Mouse (Mus musculus) intestine, embryonic 15.5 days (tissue): ENCODE measurements around the gene Ggta1. TPM values are rescaled to one million over a fixed set of nuclear protein-coding genes. Genes with fewer than 3 reads are reported as not detected.

Experiments used
- ATAC-seq: fragments of 200-750 bp; cut with Nextera tagmentation; 2 replicates; pipeline ENCODE4 v1.8.0; 2017; ENCODE audit warnings: moderate TSS enrichment, moderate library complexity
- H3K27ac ChIP-seq: fragments of 300-500 bp; sonication (generic); 2 replicates; pipeline ENCODE4 v1.5.1; 2015; ENCODE audit warnings: mild to moderate bottlenecking, inconsistent platforms
- H3K27me3 ChIP-seq: fragments of 300-500 bp; sonication (generic); replicated peaks from 2 replicates; pipeline ENCODE4 v1.6.1; 2015; ENCODE audit warnings: inconsistent platforms
- H3K36me3 ChIP-seq: fragments of 300-500 bp; sonication (generic); 2 replicates; pipeline ENCODE4 v1.6.1; 2015; ENCODE audit warnings: inconsistent platforms
- H3K4me1 ChIP-seq: fragments of 300-500 bp; sonication (generic); replicated peaks from 2 replicates; pipeline ENCODE4 v1.6.1; 2015; ENCODE audit warnings: inconsistent platforms
- H3K4me2 ChIP-seq: fragments of 300-500 bp; sonication (generic); replicated peaks from 2 replicates; pipeline ENCODE4 v1.6.1; 2015; ENCODE audit warnings: mild to moderate bottlenecking, inconsistent platforms
- H3K4me3 ChIP-seq: fragments of 300-500 bp; sonication (generic); replicated peaks from 2 replicates; pipeline ENCODE4 v1.5.1; 2015; ENCODE audit warnings: inconsistent platforms
- H3K9ac ChIP-seq: fragments of 300-500 bp; sonication (generic); 2 replicates; pipeline ENCODE4 v1.6.1; 2015; ENCODE audit warnings: inconsistent platforms
- H3K9me3 ChIP-seq: fragments of 300-500 bp; sonication (generic); 2 replicates; pipeline ENCODE4 v1.6.1; 2016; ENCODE audit warnings: inconsistent platforms
- WGBS: fragments of 180-500 bp; shearing (Covaris S2); methylation state at CpG from one replicate; pipeline ENCODE4 v1.1.7; 2015; 5-methylcytosine and 5-hydroxymethylcytosine counted together
- polyA plus RNA-seq: library from polyadenylated mRNA; unstranded; fragments of >200 nt; fragmentation: Nextera tagmentation; extraction: Ambion mirVana; gene quantifications from 2 replicates; pipeline ENCODE4 v1.2.1, GENCODE M21; 2015

Ggta1 gene
- polyA plus RNA-seq, 1 experiment from 2014 or later, result 18.0 TPM

DNA sequence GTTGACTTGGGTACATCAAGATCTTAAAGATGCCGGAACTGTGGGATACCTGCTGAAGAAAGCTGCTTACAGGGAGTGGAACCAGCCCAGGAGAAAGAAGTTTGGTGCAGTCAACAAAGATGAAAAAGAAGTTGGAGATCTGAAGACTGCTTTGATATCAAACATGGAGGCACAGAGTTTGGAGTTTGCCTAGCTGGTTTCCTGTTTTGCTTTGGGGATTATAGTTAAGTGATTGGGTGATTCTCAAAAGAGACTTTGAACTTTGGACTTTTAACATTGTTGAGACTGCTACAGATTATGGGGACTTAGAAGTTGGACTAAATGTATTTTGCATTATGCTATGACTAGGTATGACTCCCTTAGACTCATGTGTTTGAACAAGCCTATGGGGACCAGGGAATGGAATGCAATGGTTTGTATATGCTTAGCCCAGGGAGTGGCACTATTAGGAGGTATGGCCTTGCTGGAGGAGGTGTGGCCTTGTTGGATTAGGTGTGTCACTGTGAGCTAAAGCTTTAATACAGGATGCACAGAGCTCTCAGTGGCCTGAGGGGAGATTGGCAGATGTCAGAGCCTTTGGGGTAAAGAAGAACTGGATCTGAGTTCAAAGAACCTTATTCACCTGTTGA lies 39.2 kb downstream of the Ggta1 start:
- no peak overlapping the region for H3K9ac ChIP-seq
- H3K4me1 ChIP-seq, result no peaks in the 10 kb centered on the region
- no peak overlapping the region for H3K27ac ChIP-seq
- no peak overlapping the region for H3K4me2 ChIP-seq
- H3K36me3 ChIP-seq, result peaks cover 12% of the 10 kb centered on the region; the same call in 1 of the 2 replicates
- WGBS, result 96% methylated on average over 1 of the region's 1 CpGs
- no peaks in the 10 kb centered on the region for H3K27me3 ChIP-seq
- peak; percentile 62 for ATAC-seq
- no peak overlapping the region for H3K4me3 ChIP-seq
- H3K9me3 ChIP-seq, result no peaks in the 10 kb centered on the region

DNA sequence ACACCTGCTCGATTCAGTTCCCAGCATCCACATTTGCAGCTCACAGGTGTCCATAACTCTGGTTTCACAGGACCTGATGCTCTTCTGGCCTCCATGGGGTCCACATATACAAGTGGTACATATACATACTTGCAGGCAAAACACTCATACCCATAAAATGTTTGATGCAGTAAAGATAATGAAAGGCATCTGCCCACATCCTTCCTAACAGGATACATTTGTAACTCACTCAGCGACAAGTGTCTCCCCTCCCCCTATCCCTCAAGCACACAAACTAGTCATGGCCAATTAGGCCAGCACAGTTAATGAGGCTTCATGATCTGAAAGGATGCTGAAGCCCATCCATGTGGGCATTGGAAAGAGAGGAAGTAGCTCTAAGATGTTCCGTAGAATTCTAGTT lies 40.6 kb downstream of the Ggta1 start:
- no peak overlapping the region for H3K4me2 ChIP-seq

DNA sequence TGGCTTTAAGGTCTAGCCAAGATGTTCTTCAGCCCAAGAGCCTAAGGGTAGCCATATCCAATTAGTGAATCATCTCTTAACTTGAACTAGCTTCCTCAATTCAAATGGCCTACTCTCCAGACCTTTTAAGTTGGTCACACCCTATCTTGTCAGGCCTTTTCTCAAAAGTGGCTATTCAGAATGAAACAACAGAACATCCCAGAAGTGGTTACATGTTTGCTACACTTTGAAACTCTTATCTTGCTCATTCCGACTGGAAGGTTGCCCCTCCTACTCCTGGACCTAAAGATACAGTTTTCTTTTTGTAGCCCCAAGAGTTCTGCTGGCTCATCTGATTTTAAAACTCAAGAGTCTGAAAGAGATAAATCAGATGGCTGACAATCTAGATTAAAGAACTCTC lies 42.4 kb downstream of the Ggta1 start:
- H3K9ac ChIP-seq, result no peak overlapping the region
- no peak overlapping the region for H3K4me3 ChIP-seq
- no peaks in the 10 kb centered on the region for H3K9me3 ChIP-seq
- no peak overlapping the region for H3K27ac ChIP-seq
- H3K4me1 ChIP-seq, result no peaks in the 10 kb centered on the region
- no peak overlapping the region for H3K4me2 ChIP-seq
- H3K36me3 ChIP-seq, result peaks cover 12% of the 10 kb centered on the region; the same call in 1 of the 2 replicates
- no peak for ATAC-seq
- no peaks in the 10 kb centered on the region for H3K27me3 ChIP-seq
- WGBS, result 73% methylated on average over 1 of the region's 1 CpGs

More for the DNA sequence above, 40.6 kb downstream of the Ggta1 start:
- WGBS, result 83% methylated on average over 3 of the region's 3 CpGs
- Histone ChIP-seq H3K9ac (no peak overlapping the region), H3K36me3 (peaks cover 12% of the 10 kb centered on the region; the same call in 1 of the 2 replicates), H3K27ac (no peak overlapping the region), H3K9me3 (no peaks in the 10 kb centered on the region), H3K27me3 (no peaks in the 10 kb centered on the region), H3K4me1 (no peaks in the 10 kb centered on the region), H3K4me3 (no peak overlapping the region)
- ATAC-seq, result no peak

DNA sequence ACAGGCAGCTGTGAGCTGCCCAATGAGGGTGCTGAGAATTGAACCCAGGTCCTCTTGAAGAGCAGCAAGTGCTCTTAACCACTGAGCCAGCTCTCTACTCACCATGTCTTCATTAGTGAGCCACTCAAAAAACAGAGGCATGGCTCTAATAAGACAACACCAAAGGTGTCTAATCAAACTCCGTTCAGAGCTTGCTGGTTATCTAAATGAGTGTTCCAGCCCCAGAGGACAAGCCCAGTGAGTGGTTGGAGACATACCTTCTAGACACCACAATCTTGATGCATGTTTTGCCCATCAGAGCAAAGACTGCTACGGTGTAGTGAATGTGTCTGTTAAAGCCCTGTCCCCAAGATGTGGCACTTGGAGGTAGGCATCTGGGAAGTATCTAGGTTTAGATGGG lies 43.4 kb downstream of the Ggta1 start:
- Histone ChIP-seq H3K4me1 (no peaks in the 10 kb centered on the region), H3K36me3 (peaks cover 12% of the 10 kb centered on the region; the same call in 1 of the 2 replicates), H3K4me3 (no peak overlapping the region), H3K27me3 (no peaks in the 10 kb centered on the region), H3K27ac (no peak overlapping the region), H3K4me2 (no peak overlapping the region), H3K9ac (no peak overlapping the region), H3K9me3 (no peaks in the 10 kb centered on the region)
- WGBS, result 94% methylated on average over 2 of the region's 2 CpGs
- no peak for ATAC-seq

DNA sequence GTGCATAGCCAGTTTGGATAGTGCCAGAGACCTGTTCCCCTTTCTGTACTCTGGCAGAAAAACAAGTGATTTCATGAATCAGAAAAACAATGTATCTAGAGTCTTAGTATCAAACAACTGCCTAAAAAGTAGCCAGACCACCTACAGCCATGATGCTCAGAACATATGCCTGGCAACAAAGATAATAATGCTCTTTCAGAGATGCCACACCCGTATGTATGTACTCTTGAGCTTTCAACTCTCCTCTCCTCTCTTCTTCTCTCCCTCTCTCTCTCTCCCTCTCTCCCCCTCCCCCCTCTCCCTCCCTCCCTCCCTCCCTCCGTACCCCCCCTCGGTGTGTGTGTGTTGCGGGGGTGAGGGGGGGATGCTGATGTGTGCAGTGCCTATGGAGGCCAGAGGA lies 43.8 kb downstream of the Ggta1 start:
- Histone ChIP-seq H3K36me3 (peaks cover 12% of the 10 kb centered on the region; the same call in 1 of the 2 replicates), H3K4me1 (no peaks in the 10 kb centered on the region; the same call in 1 of the 2 replicates), H3K9me3 (no peaks in the 10 kb centered on the region), H3K4me3 (no peak overlapping the region), H3K4me2 (no peak overlapping the region), H3K27ac (no peak overlapping the region), H3K9ac (no peak overlapping the region), H3K27me3 (no peaks in the 10 kb centered on the region)
- ATAC-seq, result no peak
- WGBS, result 97% methylated on average over 4 of the region's 4 CpGs

DNA sequence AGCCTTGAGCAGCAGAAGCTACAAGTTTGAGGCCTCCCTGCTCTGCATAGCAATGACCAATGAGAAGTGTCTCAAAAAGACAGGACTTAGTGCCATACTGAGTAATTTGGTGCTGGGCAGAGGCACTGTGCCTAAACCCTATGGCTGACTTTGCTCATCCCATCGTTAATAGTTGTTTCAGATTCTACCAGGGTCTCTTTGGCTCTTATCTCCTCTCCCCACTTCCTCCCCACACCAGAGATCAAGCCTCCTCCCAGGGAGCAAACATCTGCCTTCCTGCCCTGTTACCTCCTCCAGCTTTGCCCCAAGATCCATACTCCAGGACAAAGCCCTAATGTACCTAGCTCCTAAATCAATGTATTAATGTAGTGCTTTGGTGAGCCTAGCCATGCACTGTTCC lies 45.8 kb downstream of the Ggta1 start:
- no peak for ATAC-seq
- WGBS, result 81% methylated on average over 1 of the region's 1 CpGs
- no peaks in the 10 kb centered on the region for H3K27me3 ChIP-seq
- H3K4me3 ChIP-seq, result no peak overlapping the region
- no peak overlapping the region for H3K27ac ChIP-seq
- H3K4me2 ChIP-seq, result no peak overlapping the region
- peaks cover 12% of the 10 kb centered on the region; the same call in 1 of the 2 replicates for H3K36me3 ChIP-seq
- no peak overlapping the region for H3K9ac ChIP-seq
- no peaks in the 10 kb centered on the region; the same call in 1 of the 2 replicates for H3K4me1 ChIP-seq
- H3K9me3 ChIP-seq, result no peaks in the 10 kb centered on the region

DNA sequence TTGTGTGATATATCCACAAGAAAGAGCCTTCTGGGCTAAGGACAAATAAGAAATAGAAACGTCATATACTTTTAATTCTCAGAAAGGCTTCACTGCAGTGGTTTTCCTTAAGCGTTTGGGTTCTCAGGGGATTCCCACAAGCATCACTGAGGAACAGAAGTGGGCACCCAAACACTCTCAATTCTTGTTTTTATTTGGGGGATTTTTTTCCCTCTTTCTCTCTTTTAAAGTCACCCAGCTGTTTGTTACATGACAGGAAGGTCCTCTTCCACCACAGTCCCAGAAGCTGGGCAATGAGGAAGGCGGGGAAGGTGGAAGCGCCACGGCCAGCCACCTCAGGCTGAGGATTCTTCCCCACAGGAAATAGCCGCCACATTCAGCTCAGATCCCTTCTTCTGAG lies 46.6 kb downstream of the Ggta1 start:
- Histone ChIP-seq H3K4me2 (no peak overlapping the region), H3K36me3 (peaks cover 12% of the 10 kb centered on the region; the same call in 1 of the 2 replicates), H3K27me3 (no peaks in the 10 kb centered on the region), H3K27ac (no peak overlapping the region), H3K4me3 (no peak overlapping the region), H3K9me3 (no peaks in the 10 kb centered on the region), H3K4me1 (no peaks in the 10 kb centered on the region; the same call in 1 of the 2 replicates), H3K9ac (no peak overlapping the region)
- ATAC-seq, result no peak
- 79% methylated on average over 6 of the region's 6 CpGs for WGBS

DNA sequence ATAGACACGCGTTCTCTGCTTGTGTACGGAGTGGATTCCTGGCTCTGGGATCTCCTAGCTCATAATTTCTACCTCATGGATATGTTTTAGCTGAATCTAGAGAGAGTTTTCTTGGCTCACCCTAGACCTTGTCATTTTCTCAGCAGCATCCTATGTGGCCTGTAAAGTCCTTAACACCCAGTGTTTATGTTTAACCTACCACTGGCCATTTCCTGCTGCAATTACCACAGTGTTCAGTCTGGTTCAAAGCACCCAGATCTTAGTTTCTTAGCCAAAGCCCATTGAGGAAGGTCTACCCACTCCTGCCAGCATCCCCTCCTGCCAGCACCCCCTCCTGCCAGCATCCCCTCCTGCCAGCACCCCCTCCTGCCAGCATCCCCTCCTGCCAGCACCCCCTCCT lies 50.2 kb downstream of the Ggta1 start:
- no peaks in the 10 kb centered on the region for H3K36me3 ChIP-seq
- WGBS, result 89% methylated on average over 3 of the region's 3 CpGs
- ATAC-seq, result no peak
- H3K4me3 ChIP-seq, result no peak overlapping the region
- no peak overlapping the region for H3K27ac ChIP-seq
- no peak overlapping the region for H3K9ac ChIP-seq
- H3K4me2 ChIP-seq, result no peak overlapping the region
- no peaks in the 10 kb centered on the region for H3K9me3 ChIP-seq
- no peaks in the 10 kb centered on the region for H3K27me3 ChIP-seq
- no peaks in the 10 kb centered on the region; the same call in 1 of the 2 replicates for H3K4me1 ChIP-seq

DNA sequence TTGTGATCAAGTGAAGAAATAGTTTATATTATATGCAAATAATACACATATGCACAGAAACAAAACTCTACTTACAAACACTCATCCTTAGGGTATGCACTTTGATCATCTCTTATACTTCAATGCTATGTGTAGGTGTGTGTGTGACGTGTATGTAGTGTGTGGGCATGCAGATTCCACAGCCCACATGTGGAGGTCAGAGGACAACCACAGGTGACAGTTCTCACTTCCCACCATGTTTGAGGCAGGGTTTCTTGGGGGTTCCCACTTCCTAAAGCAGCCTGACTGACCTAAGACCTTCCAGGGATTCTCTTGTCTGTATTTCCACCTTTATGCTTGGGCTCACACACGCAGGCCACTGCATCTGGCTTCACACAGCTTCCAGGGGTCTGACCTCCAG lies 50.8 kb downstream of the Ggta1 start:
- no peaks in the 10 kb centered on the region for H3K27me3 ChIP-seq
- no peak overlapping the region for H3K9ac ChIP-seq
- no peak for ATAC-seq
- no peak overlapping the region for H3K27ac ChIP-seq
- no peaks in the 10 kb centered on the region; the same call in 1 of the 2 replicates for H3K4me1 ChIP-seq
- no peaks in the 10 kb centered on the region for H3K36me3 ChIP-seq
- 78% methylated on average over 2 of the region's 2 CpGs for WGBS
- H3K4me2 ChIP-seq, result no peak overlapping the region
- no peaks in the 10 kb centered on the region for H3K9me3 ChIP-seq
- no peak overlapping the region for H3K4me3 ChIP-seq

DNA sequence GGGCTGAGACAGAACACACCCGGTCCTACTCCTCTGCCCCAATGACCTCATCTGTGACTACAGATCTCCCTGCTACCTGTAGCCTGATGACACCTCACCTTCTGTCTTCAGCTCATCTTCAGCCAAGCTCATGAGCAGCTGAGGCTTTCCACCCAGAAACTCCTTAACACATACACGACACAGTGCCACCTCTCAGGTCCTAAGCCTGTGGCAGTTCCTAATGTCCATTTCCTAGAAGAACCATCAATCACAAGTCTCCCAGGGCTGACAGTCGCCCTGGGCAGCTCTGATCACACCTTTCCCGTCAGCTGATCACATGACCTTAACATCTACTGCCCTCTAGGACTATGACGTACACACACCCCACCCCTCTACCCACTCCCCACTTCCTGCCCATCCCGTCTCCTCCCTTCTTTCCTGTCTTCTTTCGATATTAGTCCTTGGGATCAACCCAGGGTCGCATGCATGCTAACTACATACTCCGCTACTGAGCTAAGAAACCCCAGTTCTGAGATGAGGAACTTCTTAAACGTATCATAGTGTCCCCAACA lies 51.3 kb downstream of the Ggta1 start:
- WGBS, result 62% methylated on average over 10 of the region's 10 CpGs
- Histone ChIP-seq H3K4me2 (no peak overlapping the region), H3K4me3 (no peak overlapping the region), H3K27me3 (no peaks in the 10 kb centered on the region), H3K27ac (no peak overlapping the region), H3K36me3 (no peaks in the 10 kb centered on the region), H3K9ac (no peak overlapping the region), H3K4me1 (no peaks in the 10 kb centered on the region; the same call in 1 of the 2 replicates), H3K9me3 (no peaks in the 10 kb centered on the region)
- no peak for ATAC-seq

DNA sequence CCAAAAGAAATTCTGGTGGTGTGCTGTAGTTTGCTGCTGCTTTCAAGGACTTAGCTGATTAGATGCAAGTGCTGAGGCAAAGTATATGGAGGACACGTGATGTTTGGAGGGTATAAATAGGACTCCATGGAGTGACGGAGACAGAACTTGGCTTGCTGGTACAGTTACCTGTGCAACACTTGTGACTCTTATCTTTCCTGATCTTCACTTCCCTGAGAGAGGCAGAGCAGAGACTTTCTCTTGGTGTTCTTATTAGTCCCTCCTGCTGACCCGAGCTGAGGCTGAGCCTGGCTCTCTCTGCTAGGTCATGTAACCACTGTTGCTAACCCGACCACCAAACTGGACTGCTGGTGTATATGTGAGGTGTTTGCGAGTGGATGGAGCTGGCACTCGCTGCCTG lies 53.6 kb downstream of the Ggta1 start:
- no peaks in the 10 kb centered on the region for H3K9me3 ChIP-seq
- H3K27me3 ChIP-seq, result no peaks in the 10 kb centered on the region
- no peaks in the 10 kb centered on the region; the same call in 1 of the 2 replicates for H3K4me1 ChIP-seq
- no peak overlapping the region for H3K4me3 ChIP-seq
- 90% methylated on average over 6 of the region's 6 CpGs for WGBS
- ATAC-seq, result no peak
- H3K4me2 ChIP-seq, result no peak overlapping the region
- no peaks in the 10 kb centered on the region for H3K36me3 ChIP-seq
- H3K9ac ChIP-seq, result no peak overlapping the region
- H3K27ac ChIP-seq, result no peak overlapping the region

DNA sequence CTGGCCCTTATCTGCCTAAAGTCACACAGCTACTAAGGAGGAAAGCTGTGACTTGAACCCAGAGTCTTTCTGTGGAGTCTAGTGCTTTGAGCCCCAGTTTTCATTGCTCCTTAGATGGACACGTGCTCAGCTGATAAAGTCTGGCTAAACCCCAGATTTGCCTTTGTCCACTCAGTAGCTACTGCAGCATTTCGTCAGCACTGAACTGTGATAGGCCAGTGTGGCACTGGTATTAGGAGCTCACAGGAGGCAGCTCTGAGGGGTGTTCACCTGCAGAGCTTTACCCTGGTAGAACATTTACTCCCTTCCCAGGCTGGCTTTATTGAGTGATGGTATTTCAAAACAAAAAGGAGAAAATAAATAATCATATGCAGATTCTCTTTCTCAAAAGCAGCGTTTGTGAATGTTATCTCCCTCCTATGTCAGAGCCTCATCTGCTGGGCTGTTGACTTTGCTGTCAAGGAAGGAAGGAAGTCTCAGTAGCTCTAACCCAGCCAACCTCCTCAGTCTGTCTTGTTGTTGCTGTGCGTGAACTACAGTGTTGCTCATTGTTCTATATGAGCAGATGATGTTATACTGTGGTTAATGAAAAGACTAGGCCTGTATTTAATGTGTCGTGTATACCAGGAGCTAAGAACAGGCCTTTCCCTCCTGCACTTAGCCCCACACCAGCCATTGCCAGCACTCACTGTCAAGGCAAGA lies 54.5 kb downstream of the Ggta1 start:
- H3K4me1 ChIP-seq, result no peaks in the 10 kb centered on the region
- no peak overlapping the region for H3K4me2 ChIP-seq
- no peak overlapping the region for H3K9ac ChIP-seq
- no peak overlapping the region for H3K4me3 ChIP-seq
- H3K27me3 ChIP-seq, result no peaks in the 10 kb centered on the region
- H3K9me3 ChIP-seq, result no peaks in the 10 kb centered on the region
- H3K36me3 ChIP-seq, result no peaks in the 10 kb centered on the region
- 68% methylated on average over 5 of the region's 5 CpGs for WGBS
- H3K27ac ChIP-seq, result no peak overlapping the region
- ATAC-seq, result no peak
